8 mouse cellular contexts compared by ENCODE assay signal in genomic region chr3:146177748-146178582, GRCm38 (mm10). TPM values are rescaled to one million over a fixed set of nuclear protein-coding genes. Genes with fewer than 3 reads are reported as not detected.
DNase-seq lines count a peak whose midpoint lies in the region; ATAC-seq and TF ChIP-seq lines count a peak whose summit lies in the region.

No protein-coding gene starts in this region.

- no peak overlapping the region; the same call in 1 of the 2 replicates for H3K4me3 ChIP-seq in G1E (ENCODE audit: low read depth, low read length)
- H3K4me3 ChIP-seq in forebrain, postnatal 0 days (ENCODE audit: low read depth, low read length): peak overlapping the region; percentile 24
- peak overlapping the region; percentile 48 for H3K4me3 ChIP-seq in layer of hippocampus, adult 2 months
- no peak overlapping the region for H3K4me3 ChIP-seq in lung, adult 2 months (replicated peaks; ENCODE audit: extremely low read depth, low read depth, low read length)

- peak; percentile 70 for ATAC-seq in G1E (ENCODE audit: extremely low read depth, insufficient number of reproducible peaks, low FRiP score, poor library complexity, severe bottlenecking)
- peak; percentile 92 for ATAC-seq in forebrain, postnatal 0 days
- ATAC-seq in neutrophil, adult 5-6 weeks (ENCODE audit: extremely low read depth, insufficient number of reproducible peaks, low FRiP score, poor library complexity, severe bottlenecking): peak; percentile 76

- H3K36me3 ChIP-seq in G1E (replicated peaks): no peaks in the 10 kb centered on the region
- no peaks in the 10 kb centered on the region for H3K36me3 ChIP-seq in forebrain, postnatal 0 days (ENCODE audit: insufficient read depth)

- H3K9ac ChIP-seq in forebrain, postnatal 0 days: peak overlapping the region; percentile 45

- no peaks in the 10 kb centered on the region for H3K9me3 ChIP-seq in G1E (replicated peaks)
- no peaks in the 10 kb centered on the region for H3K9me3 ChIP-seq in forebrain, postnatal 0 days (ENCODE audit: low read length)

- peak; percentile 68 for TF ChIP-seq CTCF in G1E (IDR thresholded peaks at IDR 0.05; ENCODE audit: low read depth, low read length)
- TF ChIP-seq CTCF in forebrain, postnatal 0 days (IDR thresholded peaks at IDR 0.05; ENCODE audit: low read depth): peak; percentile 78
- TF ChIP-seq CTCF in layer of hippocampus, adult 2 months (conservative IDR thresholded peaks at IDR 0.05): peak; percentile 92
- TF ChIP-seq CTCF in lung, adult 2 months (IDR thresholded peaks at IDR 0.05; ENCODE audit: insufficient read depth, low read length): peak; percentile 89

- peak; percentile 64 for DNase-seq in G1E (ENCODE audit: low spot score)
- DNase-seq in cerebellum, adult 18-20 months: peak; percentile 57 to 77
- DNase-seq in forebrain, postnatal 0 days: peak; percentile 94
- DNase-seq in heart, postnatal 4 days: peak; percentile 87
- DNase-seq in layer of hippocampus, adult 2 months (ENCODE audit: low spot score in 2 of 2): peak; percentile 78 to 84
- peak; percentile 69 for DNase-seq in lung, adult 2 months
- DNase-seq in testis, postnatal 14 days (ENCODE audit: low spot score): peak; percentile 66

- H3K4me1 ChIP-seq in G1E (ENCODE audit: insufficient read depth, low read depth, low read length): peaks cover 18% of the 10 kb centered on the region
- H3K4me1 ChIP-seq in forebrain, postnatal 0 days (ENCODE audit: insufficient read depth): no peaks in the 10 kb centered on the region
- no peaks in the 10 kb centered on the region for H3K4me1 ChIP-seq in lung, adult 2 months (ENCODE audit: control insufficient read depth, insufficient read depth, low read length)

- peak overlapping the region; percentile 3; the same call in 1 of the 2 replicates for H3K27ac ChIP-seq in forebrain, postnatal 0 days (ENCODE audit: low read depth, low read length)
- peak overlapping the region; percentile 64; the same call in 1 of the 2 replicates for H3K27ac ChIP-seq in layer of hippocampus, adult 2 months

- 3% methylated on average over 16 of the region's 16 CpGs for WGBS in forebrain, postnatal 0 days
- 5% methylated on average over 16 of the region's 16 CpGs for WGBS in lung, adult 2 months

- no peak for TF ChIP-seq POLR2A in lung, adult 2 months (IDR thresholded peaks at IDR 0.05; ENCODE audit: borderline replicate concordance, extremely low read depth, low read depth, low read length)

- H3K4me2 ChIP-seq in forebrain, postnatal 0 days (ENCODE audit: low read depth): peak overlapping the region; percentile 47

- no peaks in the 10 kb centered on the region; the same call in 1 of the 2 replicates for H3K27me3 ChIP-seq in G1E (ENCODE audit: insufficient read depth, low read length)
- no peaks in the 10 kb centered on the region for H3K27me3 ChIP-seq in forebrain, postnatal 0 days (ENCODE audit: insufficient read depth, low read length)

RNA-seq across cellular contexts. Expression of gene Mcoln2, which starts 28.3 kb away (rescaled TPM):
- total RNA-seq in G1E (2014; fragmentation: Nextera tagmentation): not detected in 2 replicates
- total RNA-seq in G1E (2017): 0.12 and 0.66 TPM in 2 replicates
- not detected in 2 replicates for polyA plus RNA-seq in G1E (2012)
- 0.14 and 1.6 TPM in 2 replicates for total RNA-seq in forebrain, postnatal 0 days (2014; rRNA removed)
- 0.12 and 0.48 TPM in 2 replicates for polyA plus RNA-seq in forebrain, postnatal 0 days (2015; fragmentation: Nextera tagmentation; extraction: Ambion mirVana)
- under 1 TPM; 0.36 to 0.74 TPM for total RNA-seq in heart, postnatal 4 days (2021)
- not detected for total RNA-seq in layer of hippocampus, adult 2 months (2021)
- polyA plus RNA-seq in lung, adult 2 months (2012; rRNA removed): 0.61 and 0.89 TPM in 2 replicates
- 41.9 and 53.3 TPM in 2 replicates for total RNA-seq in neutrophil, adult 5-6 weeks (2017)

RNA-seq across cellular contexts. Expression of gene Lpar3, which starts 42.8 kb away (rescaled TPM):
- total RNA-seq in G1E (2014; fragmentation: Nextera tagmentation) (not detected in 2 replicates), G1E (2017) (0.11 TPM in 1 of 2 replicates, not detected in the other)
- not detected in 2 replicates for polyA plus RNA-seq in G1E (2012)
- total RNA-seq in forebrain, postnatal 0 days (2014; rRNA removed): 0.43 and 0.69 TPM in 2 replicates
- 0.78 and 0.92 TPM in 2 replicates for polyA plus RNA-seq in forebrain, postnatal 0 days (2015; fragmentation: Nextera tagmentation; extraction: Ambion mirVana)
- total RNA-seq in heart, postnatal 4 days (2021): 10 to 100 TPM; 10.0 to 12.0 TPM
- total RNA-seq in layer of hippocampus, adult 2 months (2021): under 1 TPM; 0.22 to 0.44 TPM
- 17.8 and 25.7 TPM in 2 replicates for polyA plus RNA-seq in lung, adult 2 months (2012; rRNA removed)
- not detected in 2 replicates for total RNA-seq in neutrophil, adult 5-6 weeks (2017)

Comparison
In these comparisons a context has a peak if more than half of its experiments do, and no peak if none do; other contexts are left out.
1. H3K4me3 ChIP-seq: peak in forebrain, postnatal 0 days (single experiment) and layer of hippocampus, adult 2 months (single experiment); none in G1E (single experiment) and lung, adult 2 months (single experiment).
2. RNA of gene Mcoln2, which starts 28.3 kb away (total RNA-seq): 41.9 to 53.3 TPM in neutrophil, adult 5-6 weeks; 0.36 to 0.74 TPM in heart, postnatal 4 days, 0.12 to 0.66 TPM in G1E, 0.14 to 1.6 TPM in forebrain, postnatal 0 days and not detected in layer of hippocampus, adult 2 months; every median in the first group is over 10 times any median in the second.
3. Peak in every context shown above with its lines, with median percentiles within 50 percentile points of each other: ATAC-seq, DNase-seq and CTCF ChIP-seq.